Mouse (Mus musculus) cortical plate, adult 2 months (tissue): ENCODE results near the gene Tnni2.

Experiments
- CTCF ChIP-seq: fragments of 200-500 bp; IDR thresholded peaks from 2 replicates; pipeline ENCODE4 v1.5.1; 2011; ENCODE audit warnings: mild to moderate bottlenecking, control low read depth, low read length; ENCODE audit not compliant: insufficient read depth; ENCODE audit errors: extremely low read depth
- POLR2A ChIP-seq: fragments of 200-500 bp; IDR thresholded peaks from 2 replicates; pipeline ENCODE4 v1.6.1; 2011; ENCODE audit warnings: mild to moderate bottlenecking, low read length, control low read depth; ENCODE audit not compliant: insufficient read depth; ENCODE audit errors: extremely low read depth

DNA sequence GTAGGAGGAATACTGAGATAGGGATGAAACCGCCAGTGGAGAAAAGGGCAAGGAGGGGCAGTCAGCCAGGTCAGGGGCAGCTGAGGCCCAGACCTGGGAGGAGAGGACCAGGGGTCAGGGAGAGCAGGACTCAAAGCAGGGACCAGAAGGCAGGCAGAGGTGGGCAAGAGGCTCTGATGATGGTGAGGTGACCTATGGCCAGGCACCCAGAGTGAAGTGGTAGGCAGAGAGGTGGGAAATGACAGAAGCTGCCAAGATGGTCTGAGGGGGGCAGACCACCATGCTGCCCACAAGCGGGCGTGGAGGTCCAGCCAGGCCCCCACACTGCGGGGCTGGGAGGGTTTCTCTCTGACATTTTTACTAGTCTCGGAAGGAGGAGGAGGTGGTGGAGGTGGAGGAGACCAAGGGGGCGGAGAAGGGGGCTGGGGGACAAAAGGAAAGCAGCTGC lies 29.8 kb downstream of the Tnni2 start:
- TF ChIP-seq CTCF (no peak), POLR2A (no peak)
